In the genomic region with DNA sequence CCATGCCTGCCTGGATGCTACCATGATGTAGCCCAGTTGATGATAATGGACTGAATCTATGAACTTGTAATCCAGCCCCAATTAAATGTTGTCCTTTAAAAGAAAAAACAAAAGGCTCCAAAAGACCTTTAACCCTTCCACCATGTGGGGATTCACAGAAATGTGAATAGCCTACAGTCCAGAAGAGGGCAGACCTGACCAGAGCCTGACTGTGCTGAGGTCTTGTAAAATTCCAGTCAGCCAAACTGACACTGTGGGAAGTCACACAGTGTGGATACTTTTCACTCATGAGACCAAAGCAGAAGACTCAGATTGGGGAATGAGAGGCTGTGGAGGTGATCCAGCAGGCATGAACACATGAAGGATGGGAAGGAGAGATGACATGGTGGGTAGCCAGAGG, we compare ENCODE assay signal across 20 mouse cellular contexts. TPM values are rescaled to one million over a fixed set of nuclear protein-coding genes. Genes with fewer than 3 reads are reported as not detected.
A peak's percentile ranks its signal among the peaks of the same experiment; 100 is the strongest.
DNase-seq lines count a peak whose midpoint lies in the region; ATAC-seq and TF ChIP-seq lines count a peak whose summit lies in the region.
"Had no signal": no experiment of that assay in that cellular context is flagged by ENCODE, and none has a peak within 500 bp of the region (broad histone marks: within the 10 kb centered on the region; RNA-seq: fewer than 3 reads in every experiment).

No protein-coding gene starts in this region.

- H3K36me3 ChIP-seq in heart, postnatal 0 days (replicated peaks; ENCODE audit: control insufficient read depth, insufficient read depth, low read length), result no peaks in the 10 kb centered on the region
- no peaks in the 10 kb centered on the region for H3K36me3 ChIP-seq in lung, embryonic 14.5 days (ENCODE audit: insufficient read depth)
- H3K36me3 ChIP-seq in stomach, postnatal 0 days (ENCODE audit: control insufficient read depth, insufficient read depth, low read length), result no peaks in the 10 kb centered on the region
- H3K36me3 ChIP-seq: forebrain, embryonic 15.5 days; liver, embryonic 13.5 days; midbrain, embryonic 15.5 days had no signal

- DNase-seq in heart, postnatal 0 days (ENCODE audit: low spot score), result no peak
- no peak for DNase-seq in heart, postnatal 4 days
- DNase-seq in lung, embryonic 14.5 days, result no peak
- no peak for DNase-seq in lung, postnatal 10 days
- peak; percentile 27 for DNase-seq in NIH3T3 (ENCODE audit: low read depth)
- DNase-seq in stomach, postnatal 0 days (ENCODE audit: low spot score), result no peak
- no peak for DNase-seq in layer of hippocampus, postnatal 10 days (ENCODE audit: low spot score in 2 of 2)
- DNase-seq: adrenal gland, postnatal 36 days; gastrocnemius, postnatal 10 days; liver, embryonic 13.5 days; lung, postnatal 4 days; right cerebral cortex, postnatal 25 days had no signal

- H3K4me1 ChIP-seq in heart, postnatal 0 days (ENCODE audit: control insufficient read depth, insufficient read depth), result no peaks in the 10 kb centered on the region
- no peaks in the 10 kb centered on the region for H3K4me1 ChIP-seq in lung, embryonic 14.5 days (ENCODE audit: insufficient read depth)
- no peaks in the 10 kb centered on the region for H3K4me1 ChIP-seq in stomach, postnatal 0 days (replicated peaks; ENCODE audit: control insufficient read depth, insufficient read depth)
- H3K4me1 ChIP-seq: forebrain, embryonic 15.5 days; midbrain, embryonic 15.5 days had no signal

- H3K4me2 ChIP-seq in heart, postnatal 0 days (ENCODE audit: low read depth, low read length), result no peak overlapping the region
- H3K4me2 ChIP-seq in lung, embryonic 14.5 days, result no peak overlapping the region
- H3K4me2 ChIP-seq in stomach, postnatal 0 days (replicated peaks; ENCODE audit: low read depth), result no peak overlapping the region
- H3K4me2 ChIP-seq: forebrain, embryonic 15.5 days; liver, embryonic 13.5 days; midbrain, embryonic 15.5 days had no signal

- H3K27me3 ChIP-seq in heart, postnatal 0 days (ENCODE audit: control insufficient read depth, insufficient read depth, low read length), result no peaks in the 10 kb centered on the region
- no peaks in the 10 kb centered on the region for H3K27me3 ChIP-seq in lung, embryonic 14.5 days (ENCODE audit: insufficient read depth, low read length)
- no peaks in the 10 kb centered on the region for H3K27me3 ChIP-seq in stomach, postnatal 0 days (ENCODE audit: control insufficient read depth, insufficient read depth, low read length)
- H3K27me3 ChIP-seq: forebrain, embryonic 15.5 days; liver, embryonic 13.5 days; midbrain, embryonic 15.5 days; Patski had no signal

- H3K27ac ChIP-seq in heart, postnatal 0 days (ENCODE audit: low read depth), result no peak overlapping the region
- no peak overlapping the region for H3K27ac ChIP-seq in lung, embryonic 14.5 days (ENCODE audit: low read depth)
- H3K27ac ChIP-seq in stomach, postnatal 0 days (replicated peaks), result no peak overlapping the region
- H3K27ac ChIP-seq: forebrain, embryonic 15.5 days; liver, embryonic 13.5 days; midbrain, embryonic 15.5 days had no signal

- no peak for ATAC-seq in heart, postnatal 0 days (ENCODE audit: insufficient read depth, low read depth)
- ATAC-seq in lung, embryonic 14.5 days (ENCODE audit: insufficient read depth), result no peak
- no peak for ATAC-seq in stomach, postnatal 0 days (ENCODE audit: low FRiP score, low TSS enrichment)
- ATAC-seq: forebrain, embryonic 15.5 days; midbrain, embryonic 15.5 days; Patski had no signal

- TF ChIP-seq CTCF in heart, postnatal 0 days (IDR thresholded peaks at IDR 0.05; ENCODE audit: low read depth), result peak; percentile 36; the same call in 1 of the 2 replicates
- TF ChIP-seq CTCF in lung, embryonic 14.5 days (IDR thresholded peaks at IDR 0.05; ENCODE audit: low read depth), result 0 out of 2 replicates have a peak, but pooled peaks have one; percentile 10
- TF ChIP-seq CTCF in stomach, postnatal 0 days (IDR thresholded peaks at IDR 0.05; ENCODE audit: low read depth), result peak; percentile 60

- TF ChIP-seq EP300 in heart, postnatal 0 days (IDR thresholded peaks at IDR 0.05; ENCODE audit: low read depth), result no peak
- no peak for TF ChIP-seq EP300 in stomach, postnatal 0 days (optimal IDR thresholded peaks at IDR 0.05)

- H3K9ac ChIP-seq in heart, postnatal 0 days (replicated peaks; ENCODE audit: low read depth, low read length), result no peak overlapping the region
- H3K9ac ChIP-seq in lung, embryonic 14.5 days, result no peak overlapping the region
- H3K9ac ChIP-seq in stomach, postnatal 0 days (ENCODE audit: low read length), result no peak overlapping the region
- H3K9ac ChIP-seq: forebrain, embryonic 15.5 days; liver, embryonic 13.5 days; midbrain, embryonic 15.5 days had no signal

- no peak overlapping the region for H3K4me3 ChIP-seq in heart, postnatal 0 days (ENCODE audit: low read depth, low read length)
- H3K4me3 ChIP-seq in lung, embryonic 14.5 days (ENCODE audit: low read depth, low read length), result no peak overlapping the region
- H3K4me3 ChIP-seq in stomach, postnatal 0 days (ENCODE audit: low read depth, low read length), result no peak overlapping the region
- H3K4me3 ChIP-seq: forebrain, embryonic 15.5 days; liver, embryonic 13.5 days; midbrain, embryonic 15.5 days had no signal

- H3K9me3 ChIP-seq in heart, postnatal 0 days (replicated peaks; ENCODE audit: control insufficient read depth, low read length), result no peaks in the 10 kb centered on the region
- no peaks in the 10 kb centered on the region for H3K9me3 ChIP-seq in lung, embryonic 14.5 days (ENCODE audit: low read depth, low read length)
- no peaks in the 10 kb centered on the region for H3K9me3 ChIP-seq in stomach, postnatal 0 days (ENCODE audit: control insufficient read depth, low read length)
- H3K9me3 ChIP-seq: forebrain, embryonic 15.5 days; liver, embryonic 13.5 days; midbrain, embryonic 15.5 days had no signal

RNA-seq across cellular contexts. Expression of a gene that starts 12.8 kb away (rescaled TPM):
- total RNA-seq in heart, postnatal 0 days (2014; rRNA removed; ENCODE audit: low replicate concordance), result 0.62 and 4.0 TPM in 2 replicates
- 3.4 and 3.9 TPM in 2 replicates for polyA plus RNA-seq in heart, postnatal 0 days (2015; fragmentation: Nextera tagmentation; extraction: Ambion mirVana)
- 1 to 10 TPM; 2.0 TPM for total RNA-seq in heart, postnatal 4 days (2021)
- polyA plus RNA-seq in lung, embryonic 14.5 days (2014; fragmentation: Nextera tagmentation; extraction: Ambion mirVana), result 3.4 and 4.0 TPM in 2 replicates
- polyA plus RNA-seq in stomach, postnatal 0 days (2015; fragmentation: Nextera tagmentation; extraction: Ambion mirVana), result 9.9 and 12.0 TPM in 2 replicates
- 10 to 100 TPM; 21.0 to 24.6 TPM for total RNA-seq in layer of hippocampus, postnatal 10 days (2021)
- polyA plus RNA-seq: neural tube, embryonic 11.5 days; testis, adult 2 months had no signal

RNA-seq across cellular contexts. Expression of a gene that starts 21.7 kb away (rescaled TPM):
- total RNA-seq in heart, postnatal 0 days (2014; rRNA removed; ENCODE audit: low replicate concordance), result not detected in 2 replicates
- polyA plus RNA-seq in heart, postnatal 0 days (2015; fragmentation: Nextera tagmentation; extraction: Ambion mirVana), result 0.85 TPM in 1 of 2 replicates, not detected in the other
- total RNA-seq in heart, postnatal 4 days (2021), result 1 to 10 TPM in 1 of 2 experiments, under 1 TPM in 1; 0.43 to 1.7 TPM
- polyA plus RNA-seq in lung, embryonic 14.5 days (2014; fragmentation: Nextera tagmentation; extraction: Ambion mirVana), result 3.0 TPM in 1 of 2 replicates, not detected in the other
- 0.80 and 0.81 TPM in 2 replicates for polyA plus RNA-seq in stomach, postnatal 0 days (2015; fragmentation: Nextera tagmentation; extraction: Ambion mirVana)
- 1 to 10 TPM in 1 of 2 experiments, not detected in 1; 6.5 TPM for total RNA-seq in layer of hippocampus, postnatal 10 days (2021)
- polyA plus RNA-seq: liver, embryonic 13.5 days; neural tube, embryonic 11.5 days; testis, adult 2 months had no signal

RNA-seq across cellular contexts. Expression of a gene that starts 27.1 kb away (rescaled TPM):
- 1,049 and 1,105 TPM in 2 replicates for total RNA-seq in heart, postnatal 0 days (2014; rRNA removed; ENCODE audit: low replicate concordance)
- 484 and 489 TPM in 2 replicates for polyA plus RNA-seq in heart, postnatal 0 days (2015; fragmentation: Nextera tagmentation; extraction: Ambion mirVana)
- total RNA-seq in heart, postnatal 4 days (2021), result 100 to 1,000 TPM; 344 to 370 TPM
- 239 and 240 TPM in 2 replicates for polyA plus RNA-seq in lung, embryonic 14.5 days (2014; fragmentation: Nextera tagmentation; extraction: Ambion mirVana)
- 798 and 841 TPM in 2 replicates for polyA plus RNA-seq in stomach, postnatal 0 days (2015; fragmentation: Nextera tagmentation; extraction: Ambion mirVana)
- 100 to 1,000 TPM; 252 to 270 TPM for total RNA-seq in layer of hippocampus, postnatal 10 days (2021)

RNA-seq across cellular contexts. Expression of a gene that starts 57.4 kb away (rescaled TPM):
- not detected in 2 replicates for total RNA-seq in heart, postnatal 0 days (2014; rRNA removed; ENCODE audit: low replicate concordance)
- not detected in 2 replicates for polyA plus RNA-seq in heart, postnatal 0 days (2015; fragmentation: Nextera tagmentation; extraction: Ambion mirVana)
- not detected for total RNA-seq in heart, postnatal 4 days (2021)
- not detected in 2 replicates for polyA plus RNA-seq in lung, embryonic 14.5 days (2014; fragmentation: Nextera tagmentation; extraction: Ambion mirVana)
- not detected in 2 replicates for polyA plus RNA-seq in stomach, postnatal 0 days (2015; fragmentation: Nextera tagmentation; extraction: Ambion mirVana)
- total RNA-seq in layer of hippocampus, postnatal 10 days (2021), result not detected
- total RNA-seq: adrenal gland, postnatal 36 days; gastrocnemius, postnatal 10 days; heart, postnatal 25 days; left cerebral cortex, postnatal 14 days had no signal
- polyA plus RNA-seq: forebrain, embryonic 15.5 days; kidney, embryonic 16.5 days; liver, embryonic 13.5 days; midbrain, embryonic 15.5 days; neural tube, embryonic 11.5 days; Patski; testis, adult 2 months had no signal

Comparison
In these comparisons a context has a peak if more than half of its experiments do, and no peak if none do; other contexts are left out.
1. CTCF ChIP-seq: peak in every context shown above with its lines; median percentile 60 in stomach, postnatal 0 days; 36 in heart, postnatal 0 days; 10 in lung, embryonic 14.5 days.